Mouse (Mus musculus) neural tube, embryonic 11.5 days (tissue): Measurements from ENCODE around the gene Gm49383. TPM values are rescaled to one million over a fixed set of nuclear protein-coding genes. Genes with fewer than 3 reads are reported as not detected.

Source experiments
- ATAC-seq: fragments of 200-750 bp; cut with Nextera tagmentation; 2 replicates; pipeline ENCODE4 v1.8.0; 2017; ENCODE audit warnings: moderate number of reproducible peaks, mild to moderate bottlenecking, moderate TSS enrichment, moderate library complexity; ENCODE audit not compliant: insufficient read depth, low FRiP score, low TSS enrichment
- DNase-seq: peaks from one replicate; pipeline ENCODE4 v3.0.0-alpha.2; 2015; ENCODE audit warnings: low spot score
- H3K27ac ChIP-seq: fragments of 300-500 bp; sonication (generic); 2 replicates; pipeline ENCODE4 v1.5.1; 2014; ENCODE audit warnings: low read depth, mild to moderate bottlenecking, low read length
- H3K27me3 ChIP-seq: fragments of 300-500 bp; sonication (generic); 2 replicates; pipeline ENCODE4 v1.6.1; 2014; ENCODE audit warnings: mild to moderate bottlenecking, low read length, mixed read lengths; ENCODE audit not compliant: control insufficient read depth, insufficient read depth
- H3K36me3 ChIP-seq: fragments of 300-500 bp; sonication (generic); 2 replicates; pipeline ENCODE4 v1.6.1; 2014; ENCODE audit warnings: mild to moderate bottlenecking, low read length, moderate library complexity, mixed read lengths; ENCODE audit not compliant: control insufficient read depth, insufficient read depth
- H3K4me1 ChIP-seq: fragments of 300-500 bp; sonication (generic); 2 replicates; pipeline ENCODE4 v1.6.1; 2014; ENCODE audit warnings: low read length, mixed read lengths; ENCODE audit not compliant: control insufficient read depth, insufficient read depth
- H3K4me2 ChIP-seq: fragments of 300-500 bp; sonication (generic); 2 replicates; pipeline ENCODE4 v1.6.1; 2014; ENCODE audit warnings: low read depth, mild to moderate bottlenecking, moderate library complexity
- H3K4me3 ChIP-seq: fragments of 300-500 bp; sonication (generic); 2 replicates; pipeline ENCODE4 v1.5.1; 2014; ENCODE audit warnings: low read depth, low read length
- H3K9ac ChIP-seq: fragments of 300-500 bp; sonication (generic); 2 replicates; pipeline ENCODE4 v1.6.1; 2014; ENCODE audit warnings: mild to moderate bottlenecking, low read length
- H3K9me3 ChIP-seq: fragments of 300-500 bp; sonication (generic); 2 replicates; pipeline ENCODE4 v1.6.1; 2016; ENCODE audit warnings: low read length; ENCODE audit not compliant: control insufficient read depth
- WGBS: fragments of 180-500 bp; shearing (Covaris S2); extraction: QIAGEN DNeasy Blood & Tissue Kit; methylation state at CpG from one replicate; pipeline ENCODE4 v1.1.7; 2014; 5-methylcytosine and 5-hydroxymethylcytosine counted together
- microRNA-seq: library from miRNA; unstranded; fragments of <30 nt; microRNA quantifications from one replicate; pipeline ENCODE4, GENCODE M21; 2016
- polyA plus RNA-seq: library from polyadenylated mRNA; unstranded; fragments of >200 nt; fragmentation: Nextera tagmentation; extraction: Ambion mirVana; gene quantifications from 2 replicates; pipeline ENCODE4 v1.2.1, GENCODE M21; 2014

The Gm49383 gene
- polyA plus RNA-seq, 1 experiment from 2014 or later, result 36.3 TPM

DNA sequence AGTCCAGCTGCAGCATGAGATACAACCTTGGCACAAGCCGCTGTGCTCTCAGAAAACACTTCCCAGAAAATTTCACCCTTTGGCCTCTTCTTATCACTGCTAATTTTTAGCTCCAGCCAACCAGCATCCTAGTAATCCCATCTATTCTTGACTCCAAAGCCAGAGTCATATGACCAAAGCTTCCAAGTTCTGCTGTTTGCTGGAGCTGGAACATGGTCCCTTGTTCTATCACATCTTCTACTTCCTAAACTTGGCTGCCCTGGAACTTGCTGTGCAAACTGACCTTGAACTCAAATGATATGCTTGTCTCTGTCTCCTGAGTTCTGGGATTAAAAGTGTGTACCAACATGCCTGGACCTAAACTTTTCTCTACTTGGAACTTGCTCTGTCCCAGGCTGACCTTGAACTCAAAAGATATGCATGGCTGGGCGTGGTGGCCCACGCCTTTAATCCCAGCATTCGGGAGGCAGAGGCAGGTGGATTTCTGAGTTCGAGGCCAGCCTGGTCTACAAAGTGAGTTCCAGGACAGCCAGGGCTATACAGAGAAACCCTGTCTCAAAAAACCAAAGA is 49.7 kb downstream of the Gm49383 start:
- WGBS, result 93% methylated on average over 5 of the region's 5 CpGs
- no peaks in the 10 kb centered on the region for H3K36me3 ChIP-seq
- H3K9ac ChIP-seq, result no peak overlapping the region

DNA sequence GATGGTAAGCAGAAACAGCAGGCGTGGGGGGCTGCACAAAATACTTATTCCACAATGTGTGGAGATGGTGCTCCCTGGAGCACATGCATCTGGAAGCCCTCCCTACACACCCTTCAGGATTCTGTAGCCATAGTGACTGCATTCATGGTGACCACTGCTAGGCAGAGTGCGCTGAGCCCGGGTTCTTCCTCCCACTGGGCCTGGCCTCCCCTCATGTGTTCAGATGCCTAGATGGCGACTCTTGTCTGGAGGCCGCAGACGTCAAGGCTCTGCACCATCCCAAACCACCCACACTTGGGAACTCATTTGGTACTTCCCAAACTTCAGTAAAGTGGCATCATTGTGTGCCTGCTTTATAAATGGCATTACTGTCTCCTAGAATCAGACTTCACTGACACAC is 53.4 kb downstream of the Gm49383 start:
- Histone ChIP-seq H3K9me3 (no peaks in the 10 kb centered on the region), H3K36me3 (no peaks in the 10 kb centered on the region), H3K9ac (no peak overlapping the region), H3K4me2 (no peak overlapping the region), H3K27me3 (no peaks in the 10 kb centered on the region), H3K4me3 (no peak overlapping the region), H3K4me1 (no peaks in the 10 kb centered on the region), H3K27ac (no peak overlapping the region)
- ATAC-seq (no peak), DNase-seq (no peak)
- WGBS, result 72% methylated on average over 6 of the region's 6 CpGs

More for the DNA sequence above, 49.7 kb downstream of the Gm49383 start:
- DNase-seq (no peak), ATAC-seq (no peak)
- no peak overlapping the region for H3K27ac ChIP-seq
- H3K4me3 ChIP-seq, result no peak overlapping the region
- H3K9me3 ChIP-seq, result no peaks in the 10 kb centered on the region
- no peak overlapping the region for H3K4me2 ChIP-seq
- no peaks in the 10 kb centered on the region for H3K4me1 ChIP-seq
- H3K27me3 ChIP-seq, result no peaks in the 10 kb centered on the region

DNA sequence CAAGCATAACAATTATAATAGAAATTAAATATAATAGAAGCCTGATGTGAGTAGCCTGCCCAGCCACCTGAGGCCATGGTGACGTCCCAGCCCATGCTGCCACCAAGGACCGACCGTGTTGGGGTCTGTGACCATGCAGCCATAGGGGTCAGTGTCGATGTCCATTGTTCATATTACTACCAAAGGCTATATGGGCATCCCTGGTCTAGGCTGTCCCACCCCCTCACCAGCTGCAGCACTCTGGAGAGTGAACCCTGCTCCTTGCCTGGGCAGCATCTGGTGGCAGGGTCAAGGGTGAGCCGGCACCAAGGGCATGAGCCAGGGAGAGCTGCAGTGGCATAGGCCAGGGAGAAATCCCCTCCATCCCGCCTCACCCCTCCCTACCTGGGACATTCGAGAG is 57.1 kb downstream of the Gm49383 start:
- WGBS, result 86% methylated on average over 7 of the region's 7 CpGs
- Histone ChIP-seq H3K4me1 (no peaks in the 10 kb centered on the region), H3K9ac (no peak overlapping the region), H3K27me3 (no peaks in the 10 kb centered on the region), H3K9me3 (no peaks in the 10 kb centered on the region), H3K4me3 (no peak overlapping the region), H3K4me2 (no peak overlapping the region), H3K27ac (no peak overlapping the region), H3K36me3 (no peaks in the 10 kb centered on the region)
- no peak for ATAC-seq
- no peak for DNase-seq

DNA sequence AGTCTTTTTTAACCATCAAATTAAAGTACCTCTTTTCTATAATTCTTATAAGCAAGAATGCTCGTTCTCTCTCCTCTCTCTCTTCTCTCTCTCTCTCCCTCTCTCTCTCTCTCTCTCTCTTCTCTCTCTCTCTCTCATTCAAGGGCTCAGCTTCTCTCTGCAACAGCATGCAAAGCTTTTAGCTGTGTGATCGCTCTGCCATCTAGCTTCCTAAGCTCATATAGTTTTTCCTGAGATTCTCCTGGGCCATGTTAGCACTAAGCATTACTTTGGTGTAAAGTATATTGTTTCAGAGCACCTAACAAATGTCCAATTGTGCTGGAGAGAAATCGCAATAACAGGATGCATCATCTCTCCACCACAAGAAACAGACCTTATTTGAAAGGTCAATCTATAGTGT is 57.7 kb downstream of the Gm49383 start:
- H3K4me3 ChIP-seq, result no peak overlapping the region
- no peak overlapping the region for H3K4me2 ChIP-seq
- H3K36me3 ChIP-seq, result no peaks in the 10 kb centered on the region
- no peak overlapping the region for H3K9ac ChIP-seq
- H3K27ac ChIP-seq, result no peak overlapping the region
- no peak for ATAC-seq
- WGBS, result 91% methylated on average over 3 of the region's 3 CpGs
- no peaks in the 10 kb centered on the region for H3K9me3 ChIP-seq
- no peaks in the 10 kb centered on the region for H3K4me1 ChIP-seq
- H3K27me3 ChIP-seq, result no peaks in the 10 kb centered on the region
- DNase-seq, result no peak

Small RNA genes within 50 kb of the gene (microRNA-seq; reads per million reads assigned to microRNA genes)
- gene Gm47287 (not detected), gene Gm47295 (not detected)

Other genes starting within 250 kb of the Gm49383 start
- gene Rps29, start 37.9 kb downstream of the Gm49383 start, polyA plus RNA-seq, result 1,261 and 1,342 TPM in 2 replicates
- 23.6 and 25.8 TPM in 2 replicates for gene Lrr1, start 28.3 kb downstream of the Gm49383 start, polyA plus RNA-seq
- gene Rpl36al, start 13.0 kb downstream of the Gm49383 start, polyA plus RNA-seq, result 442 and 491 TPM in 2 replicates
- gene Mgat2, start 12.9 kb downstream of the Gm49383 start, polyA plus RNA-seq, result 37.0 and 37.5 TPM in 2 replicates
- gene Dnaaf2, start 1.3 kb upstream of the Gm49383 start, polyA plus RNA-seq, result 9.7 and 11.4 TPM in 2 replicates
- 31.9 and 32.1 TPM in 2 replicates for gene Gm49384, start 7.2 kb upstream of the Gm49383 start, polyA plus RNA-seq
- 26.5 and 26.8 TPM in 2 replicates for gene Pole2, start 31.1 kb upstream of the Gm49383 start, polyA plus RNA-seq
- 1.7 and 2.7 TPM in 2 replicates for gene Klhdc1, start 44.1 kb upstream of the Gm49383 start, polyA plus RNA-seq
- 251 and 253 TPM in 2 replicates for gene Klhdc2, start 99.6 kb upstream of the Gm49383 start, polyA plus RNA-seq
- 80.3 and 82.1 TPM in 2 replicates for gene Nemf, start 160.1 kb upstream of the Gm49383 start, polyA plus RNA-seq
- 52.4 and 55.8 TPM in 2 replicates for gene Arf6, start 175.0 kb upstream of the Gm49383 start, polyA plus RNA-seq
- 1.4 and 1.6 TPM in 2 replicates for gene Gm9887, start 175.4 kb upstream of the Gm49383 start, polyA plus RNA-seq